Mouse (Mus musculus) bone marrow macrophage, adult 2 months (primary cell): ENCODE measurements around the gene Rnf208. TPM values are rescaled to one million over a fixed set of nuclear protein-coding genes. Genes with fewer than 3 reads are reported as not detected.
A peak's percentile ranks its signal among the peaks of the same experiment; 100 is the strongest.

Source experiments
- H3K27ac ChIP-seq: 2 replicates; pipeline ENCODE4 v1.5.1; 2012; ENCODE audit warnings: low read depth, low read length; ENCODE audit not compliant: insufficient read depth
- H3K4me1 ChIP-seq: 2 replicates; pipeline ENCODE4 v1.6.1; 2012; ENCODE audit warnings: low read length; ENCODE audit not compliant: control insufficient read depth, insufficient read depth
- H3K4me3 ChIP-seq: 2 replicates; pipeline ENCODE4 v1.5.1; 2012; ENCODE audit warnings: mild to moderate bottlenecking, low read length, moderate library complexity; ENCODE audit not compliant: insufficient read depth
- CTCF ChIP-seq: IDR thresholded peaks from 2 replicates; pipeline ENCODE4 v1.5.1; 2012; ENCODE audit warnings: low read depth, mild to moderate bottlenecking, low read length, moderate library complexity
- POLR2A ChIP-seq: IDR thresholded peaks from 2 replicates; pipeline ENCODE4 v1.6.1; 2012; ENCODE audit warnings: mild to moderate bottlenecking, low read depth, low read length, borderline replicate concordance
- polyA plus RNA-seq: library from polyadenylated mRNA; stranded (reverse); fragments of >200 nt; gene quantifications from 2 replicates; pipeline ENCODE4 v1.2.4, GENCODE M21; 2012; ENCODE audit not compliant: missing spikeins, insufficient read depth, insufficient read length

Rnf208 gene
- polyA plus RNA-seq, 1 experiment = 0.66 TPM

GRCm38 (mm10) chr2:25290101-25290815 is 48.2 kb downstream of the Rnf208 start:
- no peak overlapping the region for H3K4me3 ChIP-seq
- H3K4me1 ChIP-seq = no peaks in the 10 kb centered on the region
- no peak for TF ChIP-seq CTCF
- no peak for TF ChIP-seq POLR2A
- no peak overlapping the region for H3K27ac ChIP-seq

- Histone ChIP-seq H3K27ac (no peak overlapping the region), H3K4me1 (no peaks in the 10 kb centered on the region), H3K4me3 (no peak overlapping the region)
- TF ChIP-seq CTCF (no peak), POLR2A (no peak)
Measured at GRCm38 (mm10) chr2:25290816-25291130, 48.7 kb downstream of the Rnf208 start.

- H3K4me1 ChIP-seq = no peaks in the 10 kb centered on the region
- H3K4me3 ChIP-seq = no peak overlapping the region
- no peak overlapping the region for H3K27ac ChIP-seq
- TF ChIP-seq POLR2A (no peak), CTCF (no peak)
Measured at GRCm38 (mm10) chr2:25291184-25292053, 49.4 kb downstream of the Rnf208 start.

GRCm38 (mm10) chr2:25292054-25292544 is 50.0 kb downstream of the Rnf208 start:
- H3K4me1 ChIP-seq = no peaks in the 10 kb centered on the region
- H3K27ac ChIP-seq = no peak overlapping the region
- TF ChIP-seq POLR2A (no peak), CTCF (no peak)
- no peak overlapping the region for H3K4me3 ChIP-seq

- Histone ChIP-seq H3K4me1 (no peaks in the 10 kb centered on the region), H3K4me3 (no peak overlapping the region)
- TF ChIP-seq POLR2A (no peak), CTCF (peak; percentile 86)
Measured at GRCm38 (mm10) chr2:25292856-25293255, 50.8 kb downstream of the Rnf208 start.

GRCm38 (mm10) chr2:25293706-25294105 is 51.7 kb downstream of the Rnf208 start:
- H3K4me3 ChIP-seq = no peak overlapping the region
- no peak for TF ChIP-seq CTCF
- no peak for TF ChIP-seq POLR2A
- no peaks in the 10 kb centered on the region for H3K4me1 ChIP-seq
- H3K27ac ChIP-seq = no peak overlapping the region

More at GRCm38 (mm10) chr2:25292856-25293255, 50.8 kb downstream of the Rnf208 start:
- no peak overlapping the region for H3K27ac ChIP-seq

Other genes starting within 250 kb of the Rnf208 start
- gene Nsmf, start 187.9 kb upstream of the Rnf208 start, polyA plus RNA-seq = 14.4 and 18.0 TPM in 2 replicates
- gene Entpd8, start 162.0 kb upstream of the Rnf208 start, polyA plus RNA-seq = not detected in 2 replicates
- not detected in 2 replicates for gene Noxa1, start 147.1 kb upstream of the Rnf208 start, polyA plus RNA-seq
- gene Nrarp, start 61.5 kb upstream of the Rnf208 start, polyA plus RNA-seq = not detected in 2 replicates
- gene Tor4a, start 45.4 kb upstream of the Rnf208 start, polyA plus RNA-seq = 72.2 and 73.2 TPM in 2 replicates
- gene Nelfb, start 30.8 kb upstream of the Rnf208 start, polyA plus RNA-seq = 33.3 and 35.7 TPM in 2 replicates
- not detected in 2 replicates for gene Stpg3, start 27.6 kb upstream of the Rnf208 start, polyA plus RNA-seq
- gene Fam166a, start 23.5 kb upstream of the Rnf208 start, polyA plus RNA-seq = not detected in 2 replicates
- 124 and 135 TPM in 2 replicates for gene Tubb4b, start 17.6 kb upstream of the Rnf208 start, polyA plus RNA-seq
- gene Slc34a3, start 7.9 kb upstream of the Rnf208 start, polyA plus RNA-seq = not detected in 2 replicates
- not detected in 2 replicates for gene Rnf224, start 5.5 kb upstream of the Rnf208 start, polyA plus RNA-seq
- gene Cysrt1, start 197 bp downstream of the Rnf208 start, polyA plus RNA-seq = not detected in 2 replicates
- 1.3 and 6.1 TPM in 2 replicates for gene AL732309.1, start 4.6 kb downstream of the Rnf208 start, polyA plus RNA-seq
- 18.1 and 20.4 TPM in 2 replicates for gene Tmem203, start 13.2 kb downstream of the Rnf208 start, polyA plus RNA-seq
- gene Tprn, start 20.4 kb downstream of the Rnf208 start, polyA plus RNA-seq = 8.8 and 10.2 TPM in 2 replicates
- 55.1 and 59.7 TPM in 2 replicates for gene Ssna1, start 30.2 kb downstream of the Rnf208 start, polyA plus RNA-seq
- gene Anapc2, start 30.2 kb downstream of the Rnf208 start, polyA plus RNA-seq = 84.0 and 89.6 TPM in 2 replicates
- gene Tmem210, start 45.9 kb downstream of the Rnf208 start, polyA plus RNA-seq = not detected in 2 replicates
- gene Lrrc26, start 47.7 kb downstream of the Rnf208 start, polyA plus RNA-seq = not detected in 2 replicates
- gene Grin1, start 76.9 kb downstream of the Rnf208 start, polyA plus RNA-seq = 0.79 TPM in 1 of 2 replicates, not detected in the other
- gene Man1b1, start 90.1 kb downstream of the Rnf208 start, polyA plus RNA-seq = 36.1 and 43.5 TPM in 2 replicates
- 93.4 and 99.0 TPM in 2 replicates for gene Dpp7, start 114.1 kb downstream of the Rnf208 start, polyA plus RNA-seq
- 175 and 203 TPM in 2 replicates for gene Uap1l1, start 123.4 kb downstream of the Rnf208 start, polyA plus RNA-seq
- 7.2 and 8.0 TPM in 2 replicates for gene Sapcd2, start 130.1 kb downstream of the Rnf208 start, polyA plus RNA-seq
- gene Entpd2, start 153.6 kb downstream of the Rnf208 start, polyA plus RNA-seq = not detected in 2 replicates
- gene Npdc1, start 157.1 kb downstream of the Rnf208 start, polyA plus RNA-seq = 5.0 and 6.6 TPM in 2 replicates
- gene Fut7, start 181.0 kb downstream of the Rnf208 start, polyA plus RNA-seq = 9.5 and 9.6 TPM in 2 replicates
- gene Abca2, start 186.4 kb downstream of the Rnf208 start, polyA plus RNA-seq = 14.9 and 16.4 TPM in 2 replicates
- not detected in 2 replicates for gene Clic3, start 214.6 kb downstream of the Rnf208 start, polyA plus RNA-seq
- gene Paxx, start 218.8 kb downstream of the Rnf208 start, polyA plus RNA-seq = 22.4 and 26.2 TPM in 2 replicates
- not detected in 2 replicates for gene Ptgds, start 227.8 kb downstream of the Rnf208 start, polyA plus RNA-seq